Mouse (Mus musculus): ENCODE measurements around the gene Selenoh. TPM values are rescaled to one million over a fixed set of nuclear protein-coding genes. Genes with fewer than 3 reads are reported as not detected.

Gene Selenoh
- polyA plus RNA-seq, 1 experiment from 2014 or later, result 272 TPM

DNA sequence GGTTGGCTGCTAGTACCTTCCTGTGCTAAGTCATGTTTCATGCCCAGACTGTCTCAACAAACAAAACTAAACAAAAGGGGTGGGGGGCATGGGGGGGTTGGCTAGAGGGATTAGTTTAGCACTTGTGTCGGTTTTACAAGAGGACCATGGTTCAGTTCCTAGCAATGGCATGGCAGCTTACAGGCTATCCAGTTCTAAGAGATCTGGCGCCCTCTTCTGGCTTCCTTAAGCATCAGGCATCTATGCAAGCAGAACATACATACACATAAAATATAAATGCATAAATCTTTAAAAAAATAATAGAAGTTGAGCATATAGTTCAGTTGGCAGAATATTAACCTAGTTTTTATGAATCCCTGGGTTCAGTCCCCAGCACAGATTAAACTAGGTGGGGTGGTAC lies 7.7 kb downstream of the Selenoh start:
- ATAC-seq, result no peak
- Histone ChIP-seq H3K9ac (replicated peaks) (no peak overlapping the region), H3K4me2 (replicated peaks) (no peak overlapping the region), H3K27me3 (no peaks in the 10 kb centered on the region), H3K27ac (no peak overlapping the region), H3K4me3 (replicated peaks) (no peak overlapping the region), H3K9me3 (no peaks in the 10 kb centered on the region), H3K4me1 (replicated peaks) (no peaks in the 10 kb centered on the region), H3K36me3 (peaks cover 6% of the 10 kb centered on the region)
- WGBS, result 25% methylated on average over 2 of the region's 2 CpGs

DNA sequence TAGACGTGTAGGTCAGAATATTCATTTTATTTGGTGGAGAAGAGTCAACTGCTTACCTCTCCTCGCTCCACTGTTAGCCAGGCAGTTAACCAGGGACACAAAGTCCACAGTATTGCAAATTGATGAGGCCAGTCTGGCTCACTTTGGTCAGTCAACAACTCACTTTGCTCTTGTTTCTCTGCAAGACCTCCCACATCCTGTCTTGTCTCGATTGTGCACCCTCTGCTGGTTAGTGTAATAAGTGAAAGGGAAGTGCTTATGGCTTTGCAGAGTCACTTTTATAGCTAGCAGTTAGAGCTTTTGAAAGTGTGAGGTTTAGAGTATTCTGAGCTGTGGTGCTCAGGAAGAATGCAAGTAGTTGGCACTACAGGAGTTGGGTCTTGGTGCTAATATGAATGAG lies 10.3 kb downstream of the Selenoh start:
- 69% methylated on average over 3 of the region's 3 CpGs for WGBS
- H3K4me3 ChIP-seq (replicated peaks), result no peak overlapping the region
- no peaks in the 10 kb centered on the region for H3K27me3 ChIP-seq
- no peak overlapping the region for H3K4me2 ChIP-seq (replicated peaks)
- H3K4me1 ChIP-seq (replicated peaks), result no peaks in the 10 kb centered on the region
- no peak overlapping the region for H3K9ac ChIP-seq (replicated peaks)
- no peaks in the 10 kb centered on the region for H3K36me3 ChIP-seq
- no peak overlapping the region for H3K27ac ChIP-seq
- no peak for ATAC-seq
- H3K9me3 ChIP-seq, result no peaks in the 10 kb centered on the region

DNA sequence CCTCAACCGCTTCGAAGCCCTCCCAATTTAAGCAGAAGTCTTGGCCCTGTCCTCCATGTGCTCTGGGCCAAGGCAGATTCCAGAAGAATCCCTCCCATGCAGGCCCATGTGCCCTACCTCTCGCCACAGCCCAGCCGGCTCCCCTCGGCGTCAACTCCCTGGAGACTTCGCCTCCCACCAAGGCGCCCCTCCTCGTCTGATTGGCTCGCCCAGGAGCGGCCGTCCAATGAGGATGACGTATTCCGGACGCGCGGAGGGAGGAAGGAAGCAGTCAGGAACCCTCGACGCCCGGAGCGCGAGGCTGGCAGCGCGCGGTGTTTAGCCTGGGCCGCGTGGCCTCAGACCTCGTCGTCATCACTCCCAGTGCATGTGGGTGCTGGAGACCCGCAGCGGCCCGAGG lies 11.8 kb downstream of the Selenoh start, which contains the start of gene Btbd18:
Btbd18 (plus strand) TSS at position 274 of the 400 bp plus-strand sequence.
- WGBS, result 92% methylated on average over 32 of the region's 32 CpGs
- H3K27me3 ChIP-seq, result no peaks in the 10 kb centered on the region
- no peak within 1 kb of the TSS for H3K9ac ChIP-seq (replicated peaks)
- no peaks in the 10 kb centered on the region for H3K36me3 ChIP-seq
- no peak within 1 kb of the TSS for H3K4me3 ChIP-seq (replicated peaks)
- ATAC-seq, result no peak
- no peaks in the 10 kb centered on the region for H3K4me1 ChIP-seq (replicated peaks)
- H3K9me3 ChIP-seq, result no peaks in the 10 kb centered on the region
- no peak within 1 kb of the TSS for H3K27ac ChIP-seq
- H3K4me2 ChIP-seq (replicated peaks), result no peak within 1 kb of the TSS

DNA sequence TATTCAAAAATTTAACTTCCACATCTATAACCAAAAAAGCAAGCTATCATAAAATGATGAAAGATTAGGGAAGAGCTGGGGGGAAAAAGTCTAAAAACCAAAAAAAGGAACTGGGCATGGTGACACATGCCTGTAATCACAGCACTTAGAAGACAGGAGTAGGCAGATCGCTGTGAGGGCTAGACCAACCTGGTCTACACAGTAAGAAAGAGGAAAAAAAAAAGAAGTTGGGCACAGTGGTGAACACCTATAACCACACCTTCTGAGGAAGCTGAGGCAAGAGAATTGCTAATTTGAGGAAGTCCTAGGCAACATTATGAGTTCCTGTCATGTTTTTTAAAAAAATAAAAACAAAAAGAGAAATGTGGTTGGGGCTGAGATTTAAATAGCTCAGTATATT lies 14.7 kb downstream of the Selenoh start:
- Histone ChIP-seq H3K9ac (replicated peaks) (no peak overlapping the region), H3K4me1 (replicated peaks) (peaks cover 5% of the 10 kb centered on the region; the same call in 1 of the 2 replicates), H3K4me2 (replicated peaks) (no peak overlapping the region), H3K27ac (no peak overlapping the region), H3K27me3 (no peaks in the 10 kb centered on the region), H3K9me3 (no peaks in the 10 kb centered on the region), H3K4me3 (replicated peaks) (no peak overlapping the region), H3K36me3 (no peaks in the 10 kb centered on the region)
- ATAC-seq, result no peak
- 68% methylated on average over 1 of the region's 1 CpGs for WGBS

DNA sequence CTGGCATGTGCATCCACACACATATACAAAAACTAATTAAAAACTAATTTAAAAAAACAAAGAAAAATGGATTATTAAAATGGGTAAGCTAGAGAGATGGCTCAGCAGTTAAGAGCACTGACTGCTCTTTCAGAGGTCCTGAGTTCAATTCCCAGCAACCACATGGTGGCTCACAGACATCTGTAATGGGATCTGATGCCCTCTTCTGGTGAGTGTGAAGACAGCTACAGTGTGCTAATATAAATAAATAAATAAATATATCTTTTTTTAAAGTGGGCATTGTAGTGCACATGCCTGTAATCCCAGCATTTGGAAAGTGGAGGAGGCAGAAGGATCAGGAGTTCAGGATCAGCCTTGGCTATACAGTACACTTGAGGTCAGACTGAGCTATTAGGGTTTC lies 17.2 kb downstream of the Selenoh start:
- H3K27ac ChIP-seq, result no peak overlapping the region
- no peaks in the 10 kb centered on the region for H3K9me3 ChIP-seq
- H3K4me1 ChIP-seq (replicated peaks), result peaks cover 13% of the 10 kb centered on the region
- no peaks in the 10 kb centered on the region for H3K27me3 ChIP-seq
- no peak for ATAC-seq
- no peak overlapping the region for H3K9ac ChIP-seq (replicated peaks)
- no peak overlapping the region for H3K4me2 ChIP-seq (replicated peaks)
- no peaks in the 10 kb centered on the region for H3K36me3 ChIP-seq
- H3K4me3 ChIP-seq (replicated peaks), result no peak overlapping the region

DNA sequence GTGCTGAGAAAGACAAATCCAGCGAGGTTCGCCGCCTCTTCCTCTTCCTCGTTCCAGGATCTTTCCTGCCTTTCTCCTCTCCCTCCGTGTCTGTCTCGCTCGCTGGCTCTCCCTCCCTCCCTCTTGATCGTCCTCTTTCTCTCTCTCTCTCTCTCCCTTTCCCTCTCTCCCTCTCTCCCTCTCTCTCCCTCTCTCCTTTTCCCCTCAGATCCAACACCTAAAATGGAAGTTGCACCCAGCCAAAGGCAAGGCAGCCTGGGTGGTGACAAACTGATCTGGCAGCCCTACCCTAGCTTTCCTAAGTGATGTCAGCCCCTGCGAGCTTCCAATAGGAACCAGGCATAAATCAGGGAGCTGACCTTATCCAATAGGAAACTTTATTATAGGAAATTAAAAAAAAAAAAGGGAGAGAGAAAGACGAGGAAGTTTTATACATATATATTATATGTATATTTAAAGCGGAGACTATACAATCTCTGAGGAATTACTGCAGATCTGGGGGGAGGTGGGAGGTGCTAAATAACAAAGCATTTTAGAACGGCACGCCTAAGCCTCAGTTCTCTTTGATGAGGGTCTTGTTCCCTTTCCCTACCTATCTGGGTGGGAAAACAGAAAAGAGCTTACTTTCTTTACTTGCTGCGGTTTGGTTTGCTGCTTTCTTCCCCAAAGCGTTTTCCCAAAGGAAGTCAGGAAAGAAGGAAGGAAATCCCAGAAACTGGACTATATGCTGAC lies 19.9 kb downstream of the Selenoh start, which contains the start of gene Ctnnd1:
Ctnnd1 (minus strand) TSS at position 302 of the 732 bp plus-strand sequence.
- ATAC-seq, result peak; percentile 97
- Histone ChIP-seq H3K9ac (replicated peaks) (peak within 1 kb of the TSS; percentile 73), H3K27ac (peak within 1 kb of the TSS; percentile 86), H3K36me3 (no peaks in the 10 kb centered on the region), H3K4me1 (replicated peaks) (peaks cover 36% of the 10 kb centered on the region), H3K9me3 (no peaks in the 10 kb centered on the region), H3K4me3 (replicated peaks) (peak within 1 kb of the TSS; percentile 57), H3K27me3 (no peaks in the 10 kb centered on the region), H3K4me2 (replicated peaks) (peak within 1 kb of the TSS; percentile 83)
- under 1% methylated on average over 15 of the region's 15 CpGs for WGBS

DNA sequence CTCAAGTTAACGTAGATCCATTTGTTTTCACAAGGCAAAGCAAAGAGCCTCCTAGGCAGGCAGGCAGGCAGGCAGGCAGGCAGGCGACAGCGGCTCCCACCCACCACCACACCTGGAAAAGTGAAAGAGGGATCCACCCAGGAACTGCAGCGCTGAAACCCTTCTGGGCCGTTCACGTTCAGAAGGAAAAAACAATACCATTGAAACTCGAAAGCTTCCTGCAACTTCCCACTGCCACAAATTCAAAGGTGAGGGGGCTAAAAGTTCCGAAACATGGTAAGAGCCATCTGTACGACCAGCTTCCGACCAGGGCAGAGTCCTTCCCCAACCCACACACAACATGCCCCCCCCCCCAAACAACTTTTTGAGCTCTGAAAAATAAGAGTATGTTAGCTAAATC lies 20.9 kb downstream of the Selenoh start:
- peaks cover 36% of the 10 kb centered on the region for H3K4me1 ChIP-seq (replicated peaks)
- ATAC-seq, result no peak
- H3K27me3 ChIP-seq, result no peaks in the 10 kb centered on the region

DNA sequence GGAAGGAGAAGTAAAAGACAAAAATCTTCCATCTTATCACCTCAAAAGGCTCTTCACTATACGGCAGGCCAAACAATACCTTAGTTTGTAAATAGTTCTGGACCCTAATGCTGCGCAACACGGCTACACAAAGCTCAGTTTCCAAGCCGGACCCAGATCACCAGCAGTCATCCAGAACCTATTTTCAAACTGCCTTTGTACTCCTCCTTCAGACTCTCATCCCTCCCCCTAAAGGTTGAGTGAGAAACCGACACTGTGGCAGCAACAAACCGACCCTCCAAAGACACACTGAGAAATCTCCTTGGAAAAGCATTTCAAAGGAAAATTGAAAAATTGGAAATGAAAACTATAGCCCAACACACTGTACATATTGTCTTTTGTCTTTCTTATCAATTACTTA lies 22.2 kb downstream of the Selenoh start:
- peak overlapping the region; percentile 53; the same call in 1 of the 2 replicates for H3K27ac ChIP-seq
- no peaks in the 10 kb centered on the region for H3K27me3 ChIP-seq
- peak overlapping the region; percentile 57 for H3K4me3 ChIP-seq (replicated peaks)
- ATAC-seq, result peak; percentile 21; the same call in 1 of the 2 replicates
- H3K4me2 ChIP-seq (replicated peaks), result peak overlapping the region; percentile 83
- peaks cover 36% of the 10 kb centered on the region for H3K4me1 ChIP-seq (replicated peaks)
- 29% methylated on average over 6 of the region's 6 CpGs for WGBS
- H3K36me3 ChIP-seq, result no peaks in the 10 kb centered on the region
- H3K9me3 ChIP-seq, result no peaks in the 10 kb centered on the region
- peak overlapping the region; percentile 72 for H3K9ac ChIP-seq (replicated peaks)

More for the DNA sequence above, 20.9 kb downstream of the Selenoh start:
- WGBS, result under 1% methylated on average over 10 of the region's 10 CpGs
- H3K4me3 ChIP-seq (replicated peaks), result peak overlapping the region; percentile 57
- no peaks in the 10 kb centered on the region for H3K36me3 ChIP-seq
- H3K9ac ChIP-seq (replicated peaks), result peak overlapping the region; percentile 73
- 0 out of 2 replicates have a peak overlapping the region, but pooled peaks have one; percentile 51 for H3K27ac ChIP-seq
- H3K4me2 ChIP-seq (replicated peaks), result peak overlapping the region; percentile 83
- no peaks in the 10 kb centered on the region for H3K9me3 ChIP-seq

DNA sequence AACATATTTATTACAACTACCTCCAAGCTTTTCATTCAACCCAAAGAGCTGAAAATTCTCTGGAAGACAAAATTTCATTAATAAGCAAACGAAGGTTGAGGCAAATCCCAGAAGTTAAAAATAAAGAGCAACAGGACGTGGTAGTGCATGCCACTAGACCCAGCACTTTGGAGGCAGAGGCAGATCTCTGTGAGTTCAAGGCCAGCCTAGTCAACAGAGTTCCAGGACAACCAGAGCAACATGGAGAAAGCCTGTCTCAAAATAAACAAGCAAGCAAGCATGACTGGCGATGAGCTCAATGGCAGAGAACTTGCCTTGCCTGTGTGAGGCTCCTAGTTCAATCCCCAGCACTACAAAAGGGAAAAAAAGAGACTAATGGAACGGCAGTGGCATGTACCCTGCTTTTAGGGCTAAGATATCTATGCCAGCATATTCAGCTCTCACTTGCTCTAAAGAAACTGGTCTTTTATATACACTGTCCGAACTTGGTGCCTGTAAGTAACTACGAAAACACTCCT lies 23.5 kb downstream of the Selenoh start:
- ATAC-seq, result no peak
- Histone ChIP-seq H3K4me2 (replicated peaks) (peak overlapping the region; percentile 83), H3K27ac (0 out of 2 replicates have a peak overlapping the region, but pooled peaks have one; percentile 30), H3K9me3 (no peaks in the 10 kb centered on the region), H3K4me3 (replicated peaks) (peak overlapping the region; percentile 57), H3K9ac (replicated peaks) (no peak overlapping the region), H3K27me3 (no peaks in the 10 kb centered on the region), H3K4me1 (replicated peaks) (peaks cover 36% of the 10 kb centered on the region), H3K36me3 (0 out of 2 replicates have a peak, but pooled peaks cover 2% of the 10 kb centered on the region)
- 95% methylated on average over 6 of the region's 6 CpGs for WGBS

DNA sequence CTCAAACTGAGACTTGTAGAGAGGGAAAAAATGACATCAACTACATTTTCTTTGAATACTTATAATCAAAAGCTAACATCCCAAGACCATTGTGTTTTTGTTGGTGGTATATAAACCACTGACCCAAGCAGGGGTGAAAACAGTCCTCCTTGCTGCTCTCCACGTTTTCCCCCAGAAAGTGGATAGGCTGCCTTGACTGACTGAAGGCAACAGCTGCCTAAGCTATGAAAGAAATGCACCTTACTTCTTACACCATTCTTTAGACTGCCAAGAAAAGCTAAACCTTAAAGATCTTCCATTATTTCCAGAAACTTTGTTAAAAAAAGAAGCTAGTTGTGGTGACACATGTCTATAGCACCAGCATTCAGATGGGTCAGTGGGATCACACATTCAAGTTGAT lies 24.4 kb downstream of the Selenoh start:
- H3K9me3 ChIP-seq, result no peaks in the 10 kb centered on the region
- no peaks in the 10 kb centered on the region for H3K27me3 ChIP-seq
- H3K9ac ChIP-seq (replicated peaks), result no peak overlapping the region
- H3K27ac ChIP-seq, result no peak overlapping the region
- peaks cover 32% of the 10 kb centered on the region for H3K4me1 ChIP-seq (replicated peaks)
- no peak overlapping the region for H3K4me3 ChIP-seq (replicated peaks)
- no peak overlapping the region for H3K4me2 ChIP-seq (replicated peaks)
- 0 out of 2 replicates have a peak, but pooled peaks cover 4% of the 10 kb centered on the region for H3K36me3 ChIP-seq
- 90% methylated on average over 1 of the region's 1 CpGs for WGBS
- no peak for ATAC-seq

DNA sequence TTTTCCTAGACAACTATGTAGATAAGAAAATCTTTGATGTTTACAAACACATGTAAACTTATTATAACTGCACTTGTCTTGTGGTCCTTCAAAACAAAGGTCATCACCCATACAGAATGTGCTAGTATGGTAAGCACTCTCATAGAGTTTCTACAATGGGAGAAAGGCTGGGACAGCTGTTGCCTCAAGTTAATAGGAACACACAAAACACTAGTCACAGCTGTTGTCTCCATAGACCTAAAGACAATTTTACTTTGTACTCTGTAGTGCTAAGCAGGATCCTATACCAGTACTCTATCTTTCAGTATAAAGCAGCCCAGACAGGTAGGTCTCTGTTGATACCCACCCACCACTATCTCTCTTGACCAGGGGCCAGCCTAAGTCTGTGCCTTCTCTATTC lies 29.7 kb downstream of the Selenoh start:
- ATAC-seq, result no peak
- Histone ChIP-seq H3K9ac (replicated peaks) (no peak overlapping the region), H3K36me3 (0 out of 2 replicates have a peak, but pooled peaks cover 4% of the 10 kb centered on the region), H3K27ac (no peak overlapping the region), H3K4me2 (replicated peaks) (no peak overlapping the region), H3K27me3 (no peaks in the 10 kb centered on the region), H3K4me3 (replicated peaks) (no peak overlapping the region), H3K9me3 (no peaks in the 10 kb centered on the region), H3K4me1 (replicated peaks) (peaks cover 39% of the 10 kb centered on the region)

DNA sequence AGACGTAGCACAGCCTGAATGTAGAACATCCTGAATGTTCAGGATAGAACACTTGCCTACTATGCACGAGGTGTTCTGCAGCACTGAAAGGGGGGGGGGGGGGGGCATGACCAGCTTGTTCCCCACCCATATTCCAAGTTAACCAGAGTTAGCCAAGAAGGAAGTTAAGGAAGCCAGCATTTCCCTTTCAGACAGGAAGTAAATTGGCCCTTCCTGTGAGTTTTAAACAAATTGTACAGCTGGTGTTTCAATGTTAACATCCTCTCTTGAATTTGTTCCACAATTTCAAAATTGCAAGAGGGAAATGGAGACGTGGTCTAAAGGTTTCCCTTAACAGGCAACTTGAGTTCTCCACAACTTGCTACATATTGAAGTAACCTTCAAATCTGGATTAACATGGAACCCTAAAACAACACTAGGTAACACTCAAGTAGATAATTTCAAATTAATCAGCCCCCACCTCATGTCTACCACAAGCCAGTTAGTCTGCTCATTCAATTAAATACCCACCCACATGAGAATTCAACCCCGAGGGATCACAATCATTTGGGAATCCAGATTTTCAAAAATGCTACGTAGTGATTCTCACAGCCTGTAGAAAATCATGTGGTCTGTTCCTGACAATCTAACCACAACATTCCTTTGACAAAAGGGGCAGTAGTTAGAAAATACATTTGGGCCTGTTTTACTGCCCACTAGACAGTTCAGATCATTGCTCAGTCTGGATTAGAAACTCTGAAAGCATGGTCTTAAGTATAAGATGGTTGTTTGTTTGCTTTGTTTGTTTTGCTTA lies 31.9 kb downstream of the Selenoh start:
- no peak overlapping the region for H3K4me2 ChIP-seq (replicated peaks)
- H3K27me3 ChIP-seq, result no peaks in the 10 kb centered on the region
- H3K36me3 ChIP-seq, result 0 out of 2 replicates have a peak, but pooled peaks cover 4% of the 10 kb centered on the region
- no peak for ATAC-seq
- WGBS, result 80% methylated on average over 5 of the region's 5 CpGs
- peaks cover 61% of the 10 kb centered on the region for H3K4me1 ChIP-seq (replicated peaks)
- H3K9me3 ChIP-seq, result no peaks in the 10 kb centered on the region
- no peak overlapping the region for H3K4me3 ChIP-seq (replicated peaks)
- 0 out of 2 replicates have a peak overlapping the region, but pooled peaks have one; percentile 10 for H3K9ac ChIP-seq (replicated peaks)
- H3K27ac ChIP-seq, result peak overlapping the region; percentile 51; the same call in 1 of the 2 replicates
